Mouse (Mus musculus) lung, embryonic 15.5 days (tissue): ENCODE results near the gene Atp6v0a1. TPM values are rescaled to one million over a fixed set of nuclear protein-coding genes. Genes with fewer than 3 reads are reported as not detected.

Source experiments
- ATAC-seq: fragments of 200-750 bp; cut with Nextera tagmentation; 2 replicates; pipeline ENCODE4 v1.8.0; 2017; ENCODE audit warnings: moderate number of reproducible peaks, borderline replicate concordance; ENCODE audit not compliant: low FRiP score, low TSS enrichment; ENCODE audit errors: extremely low read depth
- H3K27ac ChIP-seq: fragments of 300-500 bp; sonication (generic); 2 replicates; pipeline ENCODE4 v1.5.1; 2015; ENCODE audit warnings: moderate library complexity, mild to moderate bottlenecking, inconsistent platforms
- H3K27me3 ChIP-seq: fragments of 300-500 bp; sonication (generic); 2 replicates; pipeline ENCODE4 v1.6.1; 2015; ENCODE audit warnings: inconsistent platforms
- H3K36me3 ChIP-seq: fragments of 300-500 bp; sonication (generic); 2 replicates; pipeline ENCODE4 v1.6.1; 2015; ENCODE audit warnings: inconsistent platforms
- H3K4me1 ChIP-seq: fragments of 300-500 bp; sonication (generic); 2 replicates; pipeline ENCODE4 v1.6.1; 2015; ENCODE audit warnings: inconsistent platforms
- H3K4me2 ChIP-seq: fragments of 300-500 bp; sonication (generic); 2 replicates; pipeline ENCODE4 v1.6.1; 2015; ENCODE audit warnings: inconsistent platforms, mild to moderate bottlenecking, moderate library complexity
- H3K4me3 ChIP-seq: fragments of 300-500 bp; sonication (generic); 2 replicates; pipeline ENCODE4 v1.5.1; 2015; ENCODE audit warnings: mild to moderate bottlenecking, inconsistent platforms
- H3K9ac ChIP-seq: fragments of 300-500 bp; sonication (generic); 2 replicates; pipeline ENCODE4 v1.6.1; 2015; ENCODE audit warnings: inconsistent platforms
- H3K9me3 ChIP-seq: fragments of 300-500 bp; sonication (generic); 2 replicates; pipeline ENCODE4 v1.6.1; 2016; ENCODE audit warnings: inconsistent platforms
- WGBS: fragments of 180-500 bp; shearing (Covaris S2); methylation state at CpG from one replicate; pipeline ENCODE4 v1.1.7; 2015; 5-methylcytosine and 5-hydroxymethylcytosine counted together
- microRNA-seq: library from miRNA; unstranded; fragments of <30 nt; microRNA quantifications from one replicate; pipeline ENCODE4, GENCODE M21; 2016
- polyA plus RNA-seq: library from polyadenylated mRNA; unstranded; fragments of >200 nt; fragmentation: Nextera tagmentation; extraction: Ambion mirVana; gene quantifications from 2 replicates; pipeline ENCODE4 v1.2.1, GENCODE M21; 2015

The Atp6v0a1 gene
- polyA plus RNA-seq, 1 experiment from 2014 or later = 37.8 TPM

DNA sequence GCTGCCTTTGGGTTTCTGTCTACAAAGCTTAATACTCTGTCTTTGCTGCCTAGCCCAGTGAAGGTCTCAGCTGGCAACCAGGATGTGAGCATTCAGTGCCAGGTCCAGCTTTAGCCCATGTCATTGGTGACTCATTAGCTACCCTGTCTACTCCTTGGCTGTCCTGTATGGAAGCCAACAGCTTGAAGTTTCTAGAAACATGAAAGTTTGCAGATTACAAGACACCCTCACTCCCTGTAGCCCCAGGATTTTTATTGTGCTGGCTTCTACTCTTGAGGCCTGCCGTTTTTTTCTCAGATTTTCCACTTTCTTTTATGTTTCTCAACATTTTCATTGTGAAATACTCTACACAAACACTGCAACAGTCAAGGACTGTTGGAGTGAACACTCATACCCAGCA is 80.7 kb downstream of the Atp6v0a1 start:
- Histone ChIP-seq H3K36me3 (peaks cover 55% of the 10 kb centered on the region), H3K27me3 (no peaks in the 10 kb centered on the region), H3K4me1 (peaks cover 36% of the 10 kb centered on the region), H3K9me3 (no peaks in the 10 kb centered on the region), H3K4me2 (no peak overlapping the region), H3K27ac (no peak overlapping the region), H3K4me3 (no peak overlapping the region), H3K9ac (no peak overlapping the region)
- ATAC-seq = no peak
- 86% methylated on average over 1 of the region's 1 CpGs for WGBS

DNA sequence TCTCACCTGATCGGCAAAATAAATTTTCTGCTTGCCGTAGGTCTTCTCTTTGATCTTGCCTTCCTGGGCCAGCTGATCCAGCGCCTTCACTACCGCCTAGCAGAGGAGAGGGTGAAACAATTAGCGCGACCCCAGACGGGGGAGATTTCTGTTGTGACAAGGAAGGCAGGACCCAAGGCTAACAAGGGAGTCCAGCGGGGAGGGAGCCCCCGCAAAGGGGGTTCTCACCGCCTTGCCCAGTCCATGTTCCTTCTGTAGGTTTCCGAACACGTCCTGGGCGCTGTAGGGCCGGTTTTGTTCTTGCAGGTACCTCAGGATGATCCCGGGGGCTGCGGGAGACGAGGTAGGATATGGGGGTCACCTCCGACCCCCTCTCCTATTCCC is 85.7 kb downstream of the Atp6v0a1 start:
- Histone ChIP-seq H3K4me3 (peak overlapping the region; percentile 69), H3K9ac (peak overlapping the region; percentile 55), H3K27me3 (no peaks in the 10 kb centered on the region), H3K9me3 (no peaks in the 10 kb centered on the region), H3K4me2 (peak overlapping the region; percentile 89), H3K27ac (0 out of 2 replicates have a peak overlapping the region, but pooled peaks have one; percentile 17), H3K36me3 (peaks cover 75% of the 10 kb centered on the region), H3K4me1 (peaks cover 16% of the 10 kb centered on the region)
- 0 out of 2 replicates have a peak, but pooled peaks have one; percentile 27 for ATAC-seq
- under 1% methylated on average over 18 of the region's 18 CpGs for WGBS

DNA sequence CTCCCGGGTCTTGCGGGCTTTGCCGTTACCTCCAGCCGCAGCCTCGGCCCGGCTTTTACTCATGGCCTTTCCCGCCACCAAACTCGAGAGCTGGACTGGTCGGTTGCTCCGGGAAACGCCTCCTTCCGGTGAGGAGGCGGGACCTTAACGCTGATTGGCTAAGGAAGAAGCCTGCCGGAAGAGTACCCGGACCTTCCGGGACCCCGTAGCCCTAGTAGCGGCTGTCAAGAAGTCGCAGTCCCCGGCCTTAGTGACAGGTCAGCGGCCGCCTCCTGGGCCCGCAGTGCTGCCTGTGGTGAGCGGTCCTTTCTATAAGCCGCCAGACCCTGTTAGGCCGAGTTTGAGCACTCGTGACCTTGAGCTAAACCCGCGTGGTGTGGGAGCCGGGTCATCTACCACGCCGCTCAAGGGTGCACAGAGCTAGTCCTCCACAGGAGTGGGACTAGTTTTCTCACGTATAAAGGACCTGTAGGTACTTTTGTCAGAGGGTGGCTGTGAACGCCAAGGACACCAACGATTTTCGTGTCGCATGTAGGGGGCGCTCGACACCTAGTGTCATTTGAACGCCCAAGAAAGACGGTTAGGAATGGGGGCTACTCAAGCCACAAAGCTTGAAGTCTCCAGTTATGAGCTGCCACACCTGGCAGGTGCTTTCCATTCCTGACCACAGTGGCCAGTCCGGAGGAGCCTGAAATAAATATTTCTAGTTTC is 86.2 kb downstream of the Atp6v0a1 start, which contains the start of gene Psmc3ip:
TSS of gene Psmc3ip (minus strand) at position 123 of the 711 bp plus-strand sequence.
- Histone ChIP-seq H3K9ac (peak within 1 kb of the TSS; percentile 67), H3K4me2 (peak within 1 kb of the TSS; percentile 89), H3K36me3 (peaks cover 75% of the 10 kb centered on the region), H3K27ac (peak within 1 kb of the TSS; percentile 89), H3K4me3 (peak within 1 kb of the TSS; percentile 69), H3K27me3 (no peaks in the 10 kb centered on the region), H3K9me3 (no peaks in the 10 kb centered on the region), H3K4me1 (peaks cover 16% of the 10 kb centered on the region)
- ATAC-seq = peak; percentile 94
- WGBS = under 1% methylated on average over 43 of the region's 43 CpGs

DNA sequence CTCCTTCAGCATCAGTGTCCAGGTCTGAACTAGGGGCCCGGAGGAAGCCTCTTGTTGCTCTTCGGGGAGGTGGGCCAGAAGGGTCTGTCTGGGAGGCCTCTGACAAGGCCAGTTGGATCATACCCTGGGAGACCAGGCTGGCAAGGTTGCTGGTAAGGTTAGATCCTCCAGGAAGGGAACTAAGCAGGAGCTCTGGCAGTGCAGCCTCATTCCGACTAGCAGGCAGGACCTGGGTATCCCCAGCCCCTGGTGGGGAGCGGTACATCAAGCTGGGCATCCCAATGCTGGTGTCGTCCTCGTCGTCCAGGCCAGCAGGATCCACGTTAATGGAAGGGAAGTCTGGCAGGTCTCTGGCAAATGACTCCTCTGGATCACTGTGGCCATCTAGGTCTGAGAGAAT is 89.0 kb downstream of the Atp6v0a1 start:
- peaks cover 69% of the 10 kb centered on the region for H3K36me3 ChIP-seq
- ATAC-seq = no peak
- H3K9me3 ChIP-seq = no peaks in the 10 kb centered on the region
- 92% methylated on average over 8 of the region's 8 CpGs for WGBS
- no peak overlapping the region for H3K9ac ChIP-seq
- H3K4me2 ChIP-seq = no peak overlapping the region
- H3K27ac ChIP-seq = no peak overlapping the region
- peaks cover 16% of the 10 kb centered on the region for H3K4me1 ChIP-seq
- H3K4me3 ChIP-seq = no peak overlapping the region
- H3K27me3 ChIP-seq = no peaks in the 10 kb centered on the region

DNA sequence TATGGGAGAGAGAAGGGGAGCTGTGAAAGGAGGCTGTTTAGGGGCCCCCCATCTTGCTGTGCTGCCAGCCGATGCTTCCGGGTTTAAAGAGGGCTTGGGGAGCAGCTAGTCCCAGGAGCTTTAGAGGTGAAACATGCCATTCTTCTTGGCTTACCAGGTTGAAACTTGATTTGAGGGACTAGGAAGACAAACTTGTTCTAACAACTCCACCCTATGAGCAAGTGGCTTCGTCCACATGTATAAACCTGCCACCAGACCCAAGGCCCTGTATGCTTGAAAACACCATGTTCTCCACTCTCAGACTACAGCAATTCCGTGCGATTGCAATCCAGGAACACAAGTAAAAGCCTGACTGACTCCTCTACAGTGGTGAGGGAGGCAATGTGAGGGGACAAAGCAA is 93.8 kb downstream of the Atp6v0a1 start:
- Histone ChIP-seq H3K4me1 (no peaks in the 10 kb centered on the region), H3K9me3 (no peaks in the 10 kb centered on the region), H3K27ac (no peak overlapping the region), H3K4me3 (no peak overlapping the region), H3K27me3 (no peaks in the 10 kb centered on the region), H3K9ac (no peak overlapping the region), H3K36me3 (peaks cover 57% of the 10 kb centered on the region), H3K4me2 (no peak overlapping the region)
- 87% methylated on average over 5 of the region's 5 CpGs for WGBS
- no peak for ATAC-seq

DNA sequence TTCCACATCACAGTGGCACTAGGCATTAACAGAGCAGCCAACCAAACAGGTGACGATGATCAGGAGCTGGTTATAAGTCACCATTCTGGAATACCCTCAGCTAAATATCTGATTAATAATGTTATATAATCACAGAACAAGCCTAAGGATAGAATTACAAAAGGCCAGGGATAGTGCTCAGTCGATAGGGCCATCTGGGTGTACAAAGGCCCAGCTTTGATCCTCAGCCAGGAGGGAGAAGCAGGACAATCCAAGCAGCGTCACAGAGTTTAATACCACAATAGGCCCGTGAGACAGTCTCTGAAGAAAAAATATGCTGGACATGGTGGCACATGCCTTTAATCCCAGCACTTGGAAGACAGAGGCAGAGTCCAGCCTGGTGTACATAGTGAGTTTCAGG is 100.1 kb downstream of the Atp6v0a1 start:
- 78% methylated on average over 4 of the region's 4 CpGs for whole genome bisulfite sequencing
- no peak overlapping the region for H3K4me3 ChIP-seq
- no peaks in the 10 kb centered on the region for H3K27me3 ChIP-seq
- peaks cover 10% of the 10 kb centered on the region; the same call in 1 of the 2 replicates for H3K36me3 ChIP-seq
- H3K4me2 ChIP-seq = no peak overlapping the region
- H3K9ac ChIP-seq = no peak overlapping the region
- H3K4me1 ChIP-seq = no peaks in the 10 kb centered on the region
- ATAC-seq = no peak
- no peaks in the 10 kb centered on the region for H3K9me3 ChIP-seq
- H3K27ac ChIP-seq = no peak overlapping the region

DNA sequence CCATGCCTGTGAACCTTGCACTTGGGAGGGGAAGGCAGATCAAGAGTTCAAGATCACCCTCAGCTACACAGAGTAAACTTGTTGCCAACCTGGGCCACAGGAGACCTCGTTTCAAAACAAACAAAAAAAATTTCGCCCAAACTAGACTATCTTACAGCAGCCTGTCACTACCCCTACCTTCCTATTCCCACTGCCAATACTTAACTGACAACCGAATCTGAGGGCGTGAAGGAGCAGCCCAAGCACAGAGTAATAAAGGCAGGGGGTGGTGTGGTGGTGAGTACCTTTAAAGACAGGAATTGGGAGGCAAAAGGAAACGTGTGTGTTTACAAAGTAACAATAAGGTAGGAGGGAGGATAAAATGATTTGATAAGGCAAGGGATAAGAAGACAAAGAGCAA is 101.5 kb downstream of the Atp6v0a1 start:
- Histone ChIP-seq H3K4me3 (no peak overlapping the region), H3K36me3 (peaks cover 9% of the 10 kb centered on the region; the same call in 1 of the 2 replicates), H3K27ac (no peak overlapping the region), H3K9ac (no peak overlapping the region), H3K9me3 (no peaks in the 10 kb centered on the region), H3K27me3 (no peaks in the 10 kb centered on the region), H3K4me2 (no peak overlapping the region), H3K4me1 (no peaks in the 10 kb centered on the region)
- ATAC-seq = no peak
- WGBS = 32% methylated on average over 5 of the region's 5 CpGs

DNA sequence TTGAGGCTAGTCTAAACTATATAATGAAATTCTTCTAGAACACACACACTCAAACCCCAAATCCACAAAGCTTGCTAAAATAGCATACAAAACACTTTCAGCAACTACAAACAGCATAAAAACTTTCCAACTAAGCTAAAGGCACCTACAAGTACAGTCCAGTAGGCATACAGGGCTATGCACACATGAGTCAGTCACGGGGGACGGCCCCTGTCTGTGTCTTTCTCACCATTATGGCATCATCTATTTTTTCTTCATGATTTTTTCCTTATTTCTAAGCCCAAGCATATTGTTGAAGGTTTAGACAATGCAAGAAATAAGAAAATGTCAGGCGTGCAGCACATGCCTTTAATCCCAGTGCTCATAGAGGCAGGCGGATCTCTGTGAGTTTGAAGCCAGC is 101.9 kb downstream of the Atp6v0a1 start:
- no peak overlapping the region for H3K27ac ChIP-seq
- no peak overlapping the region for H3K4me2 ChIP-seq
- H3K4me3 ChIP-seq = no peak overlapping the region
- no peak for ATAC-seq
- WGBS = 87% methylated on average over 4 of the region's 4 CpGs
- no peak overlapping the region for H3K9ac ChIP-seq
- H3K27me3 ChIP-seq = no peaks in the 10 kb centered on the region
- H3K4me1 ChIP-seq = no peaks in the 10 kb centered on the region
- no peaks in the 10 kb centered on the region for H3K9me3 ChIP-seq
- H3K36me3 ChIP-seq = 0 out of 2 replicates have a peak, but pooled peaks cover 7% of the 10 kb centered on the region

DNA sequence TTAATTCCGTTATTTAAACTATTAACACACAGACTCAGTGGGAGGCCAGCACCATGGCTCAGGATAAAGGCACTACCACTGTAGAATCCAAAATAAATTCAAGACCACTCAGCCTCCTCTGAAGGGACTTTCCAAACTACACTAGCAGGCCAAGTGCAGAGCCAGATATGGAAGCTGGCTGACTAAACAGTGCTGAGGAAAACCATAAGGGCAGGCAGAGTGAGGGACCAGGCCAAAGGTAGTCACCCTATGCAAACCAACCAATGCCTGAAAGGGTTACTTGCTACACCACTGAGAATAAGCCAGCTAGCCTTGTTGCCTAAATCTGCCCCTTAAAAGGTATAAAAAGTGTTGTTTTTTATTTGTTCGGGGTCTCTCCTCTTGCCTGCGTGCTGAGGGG is 102.9 kb downstream of the Atp6v0a1 start:
- Histone ChIP-seq H3K9me3 (no peaks in the 10 kb centered on the region), H3K9ac (no peak overlapping the region), H3K27ac (no peak overlapping the region), H3K36me3 (0 out of 2 replicates have a peak, but pooled peaks cover 7% of the 10 kb centered on the region), H3K4me2 (no peak overlapping the region), H3K4me1 (peaks cover 4% of the 10 kb centered on the region; the same call in 1 of the 2 replicates), H3K27me3 (no peaks in the 10 kb centered on the region), H3K4me3 (no peak overlapping the region)
- WGBS = 90% methylated on average over 3 of the region's 3 CpGs
- ATAC-seq = no peak

Small RNAs within 50 kb of the gene (microRNA-seq; reads per million reads assigned to microRNA genes)
- 0.93 reads per million for gene Mir6928

Other genes starting within 250 kb of the Atp6v0a1 start
- gene Kcnh4, start 249.5 kb upstream of the Atp6v0a1 start, polyA plus RNA-seq = 0.04 TPM in 1 of 2 replicates, not detected in the other
- gene Hcrt, start 246.5 kb upstream of the Atp6v0a1 start, polyA plus RNA-seq = not detected in 2 replicates
- gene Ghdc, start 238.5 kb upstream of the Atp6v0a1 start, polyA plus RNA-seq = 6.1 and 6.4 TPM in 2 replicates
- 28.1 TPM in 2 replicates for gene Stat5b, start 158.7 kb upstream of the Atp6v0a1 start, polyA plus RNA-seq
- gene Stat5a, start 150.1 kb upstream of the Atp6v0a1 start, polyA plus RNA-seq = 8.2 and 9.5 TPM in 2 replicates
- gene Stat3, start 69.9 kb upstream of the Atp6v0a1 start, polyA plus RNA-seq = 41.2 and 53.4 TPM in 2 replicates
- 392 and 425 TPM in 2 replicates for gene Cavin1, start 38.6 kb upstream of the Atp6v0a1 start, polyA plus RNA-seq
- gene Naglu, start 60.6 kb downstream of the Atp6v0a1 start, polyA plus RNA-seq = 20.4 and 22.5 TPM in 2 replicates
- gene Hsd17b1, start 69.0 kb downstream of the Atp6v0a1 start, polyA plus RNA-seq = 0.11 and 0.15 TPM in 2 replicates
- gene Coasy, start 73.1 kb downstream of the Atp6v0a1 start, polyA plus RNA-seq = 42.8 and 43.2 TPM in 2 replicates
- 43.4 and 54.1 TPM in 2 replicates for gene Mlx, start 77.8 kb downstream of the Atp6v0a1 start, polyA plus RNA-seq
- 35.1 and 37.5 TPM in 2 replicates for gene Psmc3ip, start 86.0 kb downstream of the Atp6v0a1 start, polyA plus RNA-seq
- 21.8 and 22.1 TPM in 2 replicates for gene Retreg3, start 110.4 kb downstream of the Atp6v0a1 start, polyA plus RNA-seq
- gene Tubg1, start 110.5 kb downstream of the Atp6v0a1 start, polyA plus RNA-seq = 89.6 and 90.6 TPM in 2 replicates
- 3.5 and 3.6 TPM in 2 replicates for gene Tubg2, start 146.5 kb downstream of the Atp6v0a1 start, polyA plus RNA-seq
- gene Cntnap1, start 161.1 kb downstream of the Atp6v0a1 start, polyA plus RNA-seq = 1.1 and 1.4 TPM in 2 replicates
- gene Plekhh3, start 161.9 kb downstream of the Atp6v0a1 start, polyA plus RNA-seq = 19.8 and 19.9 TPM in 2 replicates
- 0.24 and 0.55 TPM in 2 replicates for gene Ccr10, start 166.0 kb downstream of the Atp6v0a1 start, polyA plus RNA-seq
- 16.2 and 19.2 TPM in 2 replicates for gene Ezh1, start 217.0 kb downstream of the Atp6v0a1 start, polyA plus RNA-seq
- 264 and 286 TPM in 2 replicates for gene Ramp2, start 236.6 kb downstream of the Atp6v0a1 start, polyA plus RNA-seq
- 127 and 128 TPM in 2 replicates for gene Vps25, start 244.3 kb downstream of the Atp6v0a1 start, polyA plus RNA-seq